Mouse (Mus musculus) cerebellum, adult 18-20 months (tissue): ENCODE measurements around the gene Sco1.

ENCODE experiments used
- DNase-seq, 2 experiments: peaks; one replicate each; pipeline ENCODE4 v3.0.0; 2021

Gene Sco1

GRCm38 (mm10) chr11:67044959-67045358, 7.5 kb upstream of the Sco1 start:
- no peak for DNase-seq

GRCm38 (mm10) chr11:67047199-67047598, 5.3 kb upstream of the Sco1 start:
- DNase-seq = no peak

GRCm38 (mm10) chr11:67048496-67048895, 4.0 kb upstream of the Sco1 start:
- DNase-seq = no peak

GRCm38 (mm10) chr11:67049256-67049655, 3.2 kb upstream of the Sco1 start:
- no peak for DNase-seq

- no peak for DNase-seq
Observed at GRCm38 (mm10) chr11:67051676-67052320, 672 bp upstream of the Sco1 start.

- no peak for DNase-seq
Observed at GRCm38 (mm10) chr11:67054754-67055365, 2.4 kb downstream of the Sco1 start.

GRCm38 (mm10) chr11:67061311-67061710, 8.8 kb downstream of the Sco1 start:
- DNase-seq = no peak

GRCm38 (mm10) chr11:67062726-67063125, 10.3 kb downstream of the Sco1 start:
- DNase-seq = no peak

- DNase-seq = no peak
Observed at GRCm38 (mm10) chr11:67067741-67068140, 15.3 kb downstream of the Sco1 start.

- DNase-seq = no peak
Observed at GRCm38 (mm10) chr11:67072615-67073130, 20.2 kb downstream of the Sco1 start.

- DNase-seq = no peak
Observed at GRCm38 (mm10) chr11:67075036-67075435, 22.6 kb downstream of the Sco1 start.

- DNase-seq = no peak
Observed at GRCm38 (mm10) chr11:67076781-67077180, 24.3 kb downstream of the Sco1 start.

- DNase-seq = no peak
Observed at GRCm38 (mm10) chr11:67077435-67077834, 25.0 kb downstream of the Sco1 start.

GRCm38 (mm10) chr11:67078000-67078399, 25.5 kb downstream of the Sco1 start, which contains the start of gene Myh3:
TSS of gene Myh3 (plus strand) at chr11:67078300.
- no peak for DNase-seq

GRCm38 (mm10) chr11:67078888-67079287, 26.4 kb downstream of the Sco1 start:
- no peak for DNase-seq

- DNase-seq = no peak
Observed at GRCm38 (mm10) chr11:67079740-67080139, 27.3 kb downstream of the Sco1 start.

GRCm38 (mm10) chr11:67080168-67080567, 27.7 kb downstream of the Sco1 start:
- DNase-seq = peak; percentile 70 to 71

GRCm38 (mm10) chr11:67081125-67081649, 28.7 kb downstream of the Sco1 start:
- no peak for DNase-seq

GRCm38 (mm10) chr11:67082188-67082587, 29.7 kb downstream of the Sco1 start:
- no peak for DNase-seq

- DNase-seq = no peak
Observed at GRCm38 (mm10) chr11:67082793-67083192, 30.3 kb downstream of the Sco1 start.

- no peak for DNase-seq
Observed at GRCm38 (mm10) chr11:67083239-67083638, 30.8 kb downstream of the Sco1 start.

- DNase-seq = no peak
Observed at GRCm38 (mm10) chr11:67083712-67084340, 31.4 kb downstream of the Sco1 start.

GRCm38 (mm10) chr11:67085489-67085888, 33.0 kb downstream of the Sco1 start:
- DNase-seq = peak; percentile 73 to 74
